Mouse (Mus musculus) MEL (cell line): ENCODE results near the gene Nrcam. TPM values are rescaled to one million over a fixed set of nuclear protein-coding genes. Genes with fewer than 3 reads are reported as not detected.
A peak's percentile ranks its signal among the peaks of the same experiment; 100 is the strongest.

Experiments used
- DNase-seq: peaks from one replicate; pipeline ENCODE4 v3.0.0; 2011; ENCODE audit warnings: low read depth, low spot score
- H3K27ac ChIP-seq: 2 replicates; pipeline ENCODE4 v1.5.1; 2012; ENCODE audit warnings: low read depth, mild to moderate bottlenecking, control low read depth, low read length, moderate library complexity; ENCODE audit not compliant: control insufficient read depth
- H3K27me3 ChIP-seq, 2 experiments: fragments of 150-350 bp in 1 of 2; sonication (generic) in 1 of 2; 2 replicates each; pipeline ENCODE4 v1.6.1; 2012; ENCODE audit warnings: low read length in 2 of 2, mild to moderate bottlenecking in 2 of 2, improper control_type of control experiment in 1 of 2, moderate library complexity in 1 of 2; ENCODE audit not compliant: insufficient read depth in 2 of 2, control insufficient read depth in 1 of 2
- H3K36me3 ChIP-seq, 2 experiments: 2 replicates each; pipeline ENCODE4 v1.6.1; 2012 to 2014; ENCODE audit warnings: low read length in 2 of 2, improper control_type of control experiment in 1 of 2, inconsistent platforms in 1 of 2, mild to moderate bottlenecking in 1 of 2; ENCODE audit not compliant: insufficient read depth in 2 of 2, control insufficient read depth in 1 of 2
- H3K4me1 ChIP-seq, 2 experiments: fragments of 150-350 bp in 1 of 2; sonication (generic) in 1 of 2; 2 replicates each; pipeline ENCODE4 v1.6.1; 2012; ENCODE audit warnings: low read length in 2 of 2, improper control_type of control experiment in 1 of 2, mild to moderate bottlenecking in 1 of 2; ENCODE audit not compliant: insufficient read depth in 2 of 2, control insufficient read depth in 1 of 2
- H3K4me3 ChIP-seq, 2 experiments: fragments of 150-350 bp in 1 of 2; sonication (generic) in 1 of 2; 2 replicates each; pipeline ENCODE4 v1.5.1; 2012; ENCODE audit warnings: low read depth in 2 of 2, low read length in 2 of 2, mild to moderate bottlenecking in 2 of 2, moderate library complexity in 2 of 2, control low read depth in 1 of 2, improper control_type of control experiment in 1 of 2; ENCODE audit not compliant: control insufficient read depth in 1 of 2, insufficient read depth in 1 of 2
- H3K79me2 ChIP-seq: 2 replicates; pipeline ENCODE4 v1.6.1; 2012; ENCODE audit warnings: mild to moderate bottlenecking, low read length, moderate library complexity; ENCODE audit not compliant: control insufficient read depth, poor library complexity, insufficient read depth
- H3K9ac ChIP-seq: 2 replicates; pipeline ENCODE4 v1.6.1; 2012; ENCODE audit warnings: low read depth, mild to moderate bottlenecking, control low read depth, low read length, moderate library complexity; ENCODE audit not compliant: control insufficient read depth, poor library complexity, severe bottlenecking
- H3K9me3 ChIP-seq: fragments of 150-350 bp; sonication (generic); replicated peaks from 2 replicates; pipeline ENCODE4 v1.6.1; 2012; ENCODE audit warnings: mild to moderate bottlenecking, low read length, improper control_type of control experiment, moderate library complexity; ENCODE audit not compliant: insufficient read depth
- BHLHE40 ChIP-seq: IDR thresholded peaks from 2 replicates; pipeline ENCODE4 v1.6.1; 2012; ENCODE audit warnings: low read depth, mild to moderate bottlenecking, inconsistent platforms, low read length, improper control_type of control experiment, borderline replicate concordance
- CHD1 ChIP-seq: IDR thresholded peaks from 2 replicates; pipeline ENCODE4 v1.6.1; 2012; ENCODE audit warnings: low read depth, mild to moderate bottlenecking, inconsistent platforms, low read length, improper control_type of control experiment
- CHD2 ChIP-seq: IDR thresholded peaks from 2 replicates; pipeline ENCODE4 v1.6.1; 2011; ENCODE audit warnings: low read length, improper control_type of control experiment
- CTCF ChIP-seq, 3 experiments: IDR thresholded peaks in 2 of 3; conservative IDR thresholded peaks in 1 of 3; 2 replicates each; pipeline ENCODE4 v1.5.1; 2011 to 2012; ENCODE audit warnings: low read length in 3 of 3, low read depth in 2 of 3, mild to moderate bottlenecking in 2 of 3, improper control_type of control experiment in 1 of 3, inconsistent platforms in 1 of 3, mixed read lengths in 1 of 3, moderate library complexity in 1 of 3; ENCODE audit not compliant: control insufficient read depth in 1 of 3, insufficient read depth in 1 of 3, poor library complexity in 1 of 3, severe bottlenecking in 1 of 3
- EP300 ChIP-seq, 2 experiments: IDR thresholded peaks; 2 replicates each; pipeline ENCODE4 v1.6.1; 2011; ENCODE audit warnings: improper control_type of control experiment in 2 of 2, low read length in 2 of 2, low read depth in 1 of 2, mild to moderate bottlenecking in 1 of 2
- GABPA ChIP-seq: IDR thresholded peaks from 2 replicates; pipeline ENCODE4 v1.6.1; 2012; ENCODE audit warnings: low read depth, mild to moderate bottlenecking, inconsistent platforms, low read length, improper control_type of control experiment, moderate library complexity
- HCFC1 ChIP-seq: IDR thresholded peaks from 2 replicates; pipeline ENCODE4 v1.6.1; 2012; ENCODE audit warnings: low read depth, mild to moderate bottlenecking, inconsistent platforms, low read length, improper control_type of control experiment, moderate library complexity
- JUND ChIP-seq: IDR thresholded peaks from 2 replicates; pipeline ENCODE4 v1.6.1; 2011; ENCODE audit warnings: low read depth, mild to moderate bottlenecking, improper control_type of control experiment, low read length
- MAX ChIP-seq: IDR thresholded peaks from 2 replicates; pipeline ENCODE4 v1.6.1; 2011; ENCODE audit warnings: low read length, improper control_type of control experiment
- MEF2A ChIP-seq: IDR thresholded peaks from 2 replicates; pipeline ENCODE4 v1.6.1; 2014; ENCODE audit warnings: low read depth, mild to moderate bottlenecking, inconsistent platforms, low read length, improper control_type of control experiment; ENCODE audit not compliant: poor library complexity, insufficient replicate concordance, severe bottlenecking; ENCODE audit errors: extremely low read depth
- MYB ChIP-seq: IDR thresholded peaks from 2 replicates; pipeline ENCODE4 v1.6.1; 2011; ENCODE audit warnings: mild to moderate bottlenecking, low read depth, low read length, improper control_type of control experiment
- MYC ChIP-seq: IDR thresholded peaks from 2 replicates; pipeline ENCODE4 v1.6.1; 2011; ENCODE audit warnings: low read depth, mild to moderate bottlenecking, low read length, improper control_type of control experiment, moderate library complexity
- NELFE ChIP-seq: IDR thresholded peaks from 2 replicates; pipeline ENCODE4 v1.6.1; 2011; ENCODE audit warnings: low read depth, low read length, improper control_type of control experiment
- POLR2A ChIP-seq, 2 experiments: IDR thresholded peaks; 2 replicates each; pipeline ENCODE4 v1.6.1; 2011 to 2012; ENCODE audit warnings: low read length in 2 of 2, mild to moderate bottlenecking in 2 of 2, control low read depth in 1 of 2, improper control_type of control experiment in 1 of 2, low read depth in 1 of 2, moderate library complexity in 1 of 2; ENCODE audit not compliant: control insufficient read depth in 1 of 2, insufficient read depth in 1 of 2, poor library complexity in 1 of 2
- POLR2AphosphoS2 ChIP-seq: IDR thresholded peaks from 2 replicates; pipeline ENCODE4 v1.6.1; 2011; ENCODE audit warnings: low read length, improper control_type of control experiment
- POLR2AphosphoS5 ChIP-seq: IDR thresholded peaks from 2 replicates; pipeline ENCODE4 v1.6.1; 2012; ENCODE audit warnings: low read depth, borderline replicate concordance, mild to moderate bottlenecking, inconsistent platforms, low read length, moderate library complexity, mixed read lengths
- RAD21 ChIP-seq: IDR thresholded peaks from 2 replicates; pipeline ENCODE4 v1.6.1; 2011; ENCODE audit warnings: mild to moderate bottlenecking, low read depth, low read length, improper control_type of control experiment
- RCOR1 ChIP-seq: IDR thresholded peaks from 2 replicates; pipeline ENCODE4 v1.6.1; 2012; ENCODE audit warnings: low read depth, mild to moderate bottlenecking, inconsistent platforms, low read length, improper control_type of control experiment
- SIN3A ChIP-seq: IDR thresholded peaks from 2 replicates; pipeline ENCODE4 v1.6.1; 2012; ENCODE audit warnings: low read length, improper control_type of control experiment, inconsistent platforms
- SMC3 ChIP-seq: IDR thresholded peaks from 2 replicates; pipeline ENCODE4 v1.6.1; 2011; ENCODE audit warnings: low read depth, low read length, improper control_type of control experiment
- TAL1 ChIP-seq: IDR thresholded peaks from 2 replicates; pipeline ENCODE4 v1.6.1; 2012; ENCODE audit warnings: mild to moderate bottlenecking, inconsistent platforms, low read length, moderate library complexity, mixed read lengths
- TBP ChIP-seq: IDR thresholded peaks from 2 replicates; pipeline ENCODE4 v1.8.0; 2011; ENCODE audit warnings: low read depth, low read length, improper control_type of control experiment
- UBTF ChIP-seq: IDR thresholded peaks from 2 replicates; pipeline ENCODE4 v1.6.1; 2012; ENCODE audit warnings: low read depth, mild to moderate bottlenecking, inconsistent platforms, low read length, improper control_type of control experiment, moderate library complexity, borderline replicate concordance; ENCODE audit not compliant: insufficient read depth
- ZKSCAN1 ChIP-seq: IDR thresholded peaks from 2 replicates; pipeline ENCODE4 v1.6.1; 2012; ENCODE audit warnings: low read depth, mild to moderate bottlenecking, inconsistent platforms, low read length, improper control_type of control experiment, moderate library complexity
- ZNF384 ChIP-seq: IDR thresholded peaks from 2 replicates; pipeline ENCODE4 v1.6.1; 2012; ENCODE audit warnings: low read depth, mild to moderate bottlenecking, inconsistent platforms, low read length, improper control_type of control experiment
- polyA plus RNA-seq, 2 experiments: library from polyadenylated mRNA; stranded (reverse) in 1 of 2; unstranded in 1 of 2; fragments of >175 nt in 1 of 2; fragments of >200 nt in 1 of 2; gene quantifications; 2 replicates each; pipeline versions ENCODE4 v1.2.1 to v1.2.4; 2012; ENCODE audit warnings: low replicate concordance in 2 of 2, low read depth in 1 of 2; ENCODE audit not compliant: insufficient read length in 2 of 2, insufficient read depth in 1 of 2, missing spikeins in 1 of 2
- total RNA-seq: library from RNA; depleted of rRNA; stranded (reverse); fragments of 300-350 nt; gene quantifications from 2 replicates; pipeline ENCODE4 v1.2.3, GENCODE M21; 2012

Nrcam gene
- total and polyA plus RNA-seq, 3 experiments = not detected

DNA sequence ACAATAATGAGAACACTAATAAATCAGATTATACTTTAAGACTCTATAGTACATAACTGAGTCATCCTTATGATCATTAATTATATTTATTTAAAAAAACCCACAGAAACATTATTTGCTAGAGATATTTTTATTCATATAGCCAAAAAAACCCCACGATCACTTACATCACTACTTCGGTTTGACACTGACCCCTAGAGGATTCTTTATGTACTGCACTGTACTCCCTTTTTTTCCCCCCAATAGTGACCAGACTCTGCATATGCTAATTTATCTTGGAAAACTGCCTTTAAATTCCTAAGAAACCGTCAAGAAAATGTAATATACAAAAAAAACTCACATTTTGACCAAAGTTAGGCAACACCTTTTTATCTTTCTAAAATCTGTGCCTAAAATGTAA is 244.0 kb downstream of the Nrcam start:
- DNase-seq = peak; percentile 39
- TF ChIP-seq MYC (no peak), RCOR1 (no peak), POLR2A (IDR thresholded peaks at IDR 0.05; ENCODE audit: control insufficient read depth in 1 of 2, insufficient read depth in 1 of 2, low read depth in 1 of 2, low read length in 2 of 2, poor library complexity in 1 of 2) (no peak), CHD1 (no peak), RAD21 (peak; percentile 50), ZKSCAN1 (no peak), BHLHE40 (no peak), CTCF (IDR thresholded peaks at IDR 0.05 in 2 of 3, conservative IDR thresholded peaks at IDR 0.05 in 1 of 3; ENCODE audit: control insufficient read depth in 1 of 3, insufficient read depth in 1 of 3, low read depth in 2 of 3, low read length in 3 of 3, poor library complexity in 1 of 3, severe bottlenecking in 1 of 3) (peak in 2 of 3 experiments; percentile 35 to 57; a peak in 3 of 6 replicates), GABPA (no peak), TAL1 (no peak), SMC3 (peak; percentile 20; the same call in 1 of the 2 replicates)

DNA sequence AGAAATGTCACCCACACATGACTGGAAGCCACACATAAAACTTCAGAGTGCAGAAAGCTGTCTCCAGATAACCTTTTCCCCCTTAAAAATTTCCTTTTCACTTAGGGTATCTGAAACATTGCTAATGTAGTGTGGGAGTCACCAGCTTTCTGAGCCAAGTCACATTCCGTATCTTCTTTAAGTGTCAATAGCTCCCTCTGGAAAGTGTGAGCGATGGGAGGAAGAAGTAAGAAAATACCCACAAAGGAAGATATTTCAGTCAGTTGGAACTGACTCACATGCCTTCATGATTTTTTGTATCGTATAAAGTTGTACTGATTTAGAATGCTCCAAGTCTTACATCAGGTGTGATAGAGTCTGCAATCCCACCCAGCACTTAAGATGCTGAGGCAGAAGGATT is 245.5 kb downstream of the Nrcam start:
- no peak overlapping the region for H3K9ac ChIP-seq
- DNase-seq = no peak
- no peak overlapping the region for H3K4me3 ChIP-seq
- no peaks in the 10 kb centered on the region for H3K4me1 ChIP-seq
- no peak for TF ChIP-seq ZNF384
- no peak for TF ChIP-seq NELFE
- no peak for TF ChIP-seq POLR2A (IDR thresholded peaks at IDR 0.05; ENCODE audit: control insufficient read depth in 1 of 2, insufficient read depth in 1 of 2, low read depth in 1 of 2, low read length in 2 of 2, poor library complexity in 1 of 2)
- TF ChIP-seq TAL1 = no peak
- TF ChIP-seq MAX = no peak
- H3K27me3 ChIP-seq = no peaks in the 10 kb centered on the region
- H3K9me3 ChIP-seq = no peaks in the 10 kb centered on the region
- no peaks in the 10 kb centered on the region for H3K79me2 ChIP-seq
- H3K27ac ChIP-seq = no peak overlapping the region
- no peaks in the 10 kb centered on the region for H3K36me3 ChIP-seq

More for the DNA sequence above, 244.0 kb downstream of the Nrcam start:
- H3K9me3 ChIP-seq = no peaks in the 10 kb centered on the region
- H3K27ac ChIP-seq = no peak overlapping the region
- H3K4me3 ChIP-seq = no peak overlapping the region
- H3K36me3 ChIP-seq = no peaks in the 10 kb centered on the region
- H3K9ac ChIP-seq = no peak overlapping the region
- H3K27me3 ChIP-seq = no peaks in the 10 kb centered on the region; a peak in 1 of 4 replicates
- no peaks in the 10 kb centered on the region for H3K79me2 ChIP-seq
- no peaks in the 10 kb centered on the region for H3K4me1 ChIP-seq

DNA sequence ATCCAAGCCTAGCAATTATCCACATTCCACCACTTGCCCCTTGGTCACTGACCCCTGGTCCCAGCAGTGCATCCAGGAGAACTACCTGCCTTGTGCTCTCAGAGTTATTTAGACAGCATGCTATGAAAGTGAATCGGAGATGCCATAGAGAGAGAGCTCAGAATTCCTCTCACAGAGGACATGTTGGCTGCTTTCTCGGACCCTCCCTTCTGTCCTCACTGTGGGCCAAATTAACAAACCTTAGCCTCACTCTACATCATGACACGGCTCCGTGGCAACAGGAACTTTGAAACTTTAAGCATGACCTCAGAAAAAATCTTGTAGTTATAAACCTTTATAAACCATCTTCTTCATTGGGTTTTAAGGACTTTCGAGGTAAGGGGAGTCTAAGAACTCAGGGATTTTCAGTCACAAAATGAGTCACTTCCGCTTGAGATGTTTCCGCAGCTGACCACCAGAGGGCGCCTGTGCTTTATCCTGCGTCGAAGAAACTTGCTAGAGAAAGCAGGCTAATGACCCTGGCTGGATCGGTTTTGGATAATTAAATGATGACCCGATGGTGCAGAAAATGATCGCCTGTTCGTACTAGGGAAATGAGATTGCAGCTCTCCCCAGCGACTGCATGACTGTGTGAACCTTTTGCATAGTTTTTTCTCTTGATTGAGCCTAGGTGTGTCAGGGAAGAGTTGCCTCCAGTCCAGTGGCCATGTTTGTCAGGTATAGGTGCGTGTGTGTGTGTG is 272.9 kb downstream of the Nrcam start:
- peak; percentile 62 for DNase-seq
- no peak for TF ChIP-seq JUND
- TF ChIP-seq POLR2A (IDR thresholded peaks at IDR 0.05; ENCODE audit: control insufficient read depth in 1 of 2, insufficient read depth in 1 of 2, low read depth in 1 of 2, low read length in 2 of 2, poor library complexity in 1 of 2) = no peak
- no peak for TF ChIP-seq HCFC1
- TF ChIP-seq POLR2AphosphoS2 = no peak
- TF ChIP-seq UBTF = no peak
- TF ChIP-seq EP300 (IDR thresholded peaks at IDR 0.05; ENCODE audit: low read depth in 1 of 2, low read length in 2 of 2) = no peak
- no peak for TF ChIP-seq MAX
- no peak for TF ChIP-seq POLR2AphosphoS5
- no peak for TF ChIP-seq BHLHE40
- no peak for TF ChIP-seq MEF2A
- TF ChIP-seq MYB = no peak
- no peak for TF ChIP-seq SIN3A
- TF ChIP-seq CHD2 = no peak
- TF ChIP-seq TBP = no peak
- TF ChIP-seq ZKSCAN1 = no peak

More for the DNA sequence above, 272.9 kb downstream of the Nrcam start:
- Histone ChIP-seq H3K79me2 (no peaks in the 10 kb centered on the region), H3K9ac (no peak overlapping the region), H3K36me3 (no peaks in the 10 kb centered on the region), H3K27me3 (no peaks in the 10 kb centered on the region), H3K9me3 (no peaks in the 10 kb centered on the region), H3K4me3 (no peak overlapping the region; a peak in 1 of 4 replicates), H3K4me1 (no peaks in the 10 kb centered on the region), H3K27ac (no peak overlapping the region)
